Mouse (Mus musculus) thymus, postnatal 25 days (tissue): ENCODE data around the gene Atxn1.

Experiments
- DNase-seq: peaks from one replicate; pipeline ENCODE4 v3.0.0; 2022

Gene Atxn1

DNA sequence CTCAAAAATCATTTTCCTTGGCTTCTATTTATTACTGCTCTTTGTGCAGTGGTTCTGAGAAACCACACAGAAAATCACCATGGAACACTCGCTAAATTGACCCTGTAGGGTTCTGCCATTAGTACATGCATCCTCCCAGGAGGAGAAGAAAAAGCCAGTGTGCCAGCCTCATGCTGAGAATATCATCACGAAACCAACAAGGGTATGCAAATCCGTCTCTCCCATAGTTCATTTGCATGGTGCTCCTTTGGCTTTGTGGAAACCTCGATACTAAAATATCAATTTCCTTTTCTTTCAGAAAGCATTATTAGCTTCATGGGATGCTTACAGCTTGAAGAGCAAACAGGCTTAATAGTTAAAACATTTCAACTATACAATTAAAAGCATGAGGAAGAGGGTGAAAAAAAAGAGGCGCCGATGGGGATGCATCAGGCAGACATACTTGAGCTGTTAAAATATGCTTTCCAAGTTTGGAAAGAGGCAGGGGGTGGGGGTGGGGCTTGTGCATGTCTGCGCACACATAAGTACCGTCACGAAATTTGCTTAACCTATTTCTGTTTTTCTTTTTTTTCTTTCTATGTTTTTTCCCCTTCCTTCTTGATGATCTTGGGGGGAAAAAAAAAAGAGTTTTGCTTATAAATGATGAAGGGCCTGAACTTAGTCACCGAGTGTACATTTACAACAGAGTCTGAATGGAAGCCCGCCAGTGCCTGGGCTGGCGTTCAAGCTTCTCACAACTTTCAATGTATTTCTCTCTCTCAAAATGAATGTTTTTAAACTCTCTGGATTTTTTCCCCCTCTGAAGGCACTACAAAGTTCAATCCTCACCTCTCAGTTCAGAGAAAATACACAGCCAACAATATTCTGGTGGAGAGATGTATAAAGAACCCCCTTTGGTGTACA, 303.3 kb downstream of the Atxn1 start:
- no peak for DNase-seq

DNA sequence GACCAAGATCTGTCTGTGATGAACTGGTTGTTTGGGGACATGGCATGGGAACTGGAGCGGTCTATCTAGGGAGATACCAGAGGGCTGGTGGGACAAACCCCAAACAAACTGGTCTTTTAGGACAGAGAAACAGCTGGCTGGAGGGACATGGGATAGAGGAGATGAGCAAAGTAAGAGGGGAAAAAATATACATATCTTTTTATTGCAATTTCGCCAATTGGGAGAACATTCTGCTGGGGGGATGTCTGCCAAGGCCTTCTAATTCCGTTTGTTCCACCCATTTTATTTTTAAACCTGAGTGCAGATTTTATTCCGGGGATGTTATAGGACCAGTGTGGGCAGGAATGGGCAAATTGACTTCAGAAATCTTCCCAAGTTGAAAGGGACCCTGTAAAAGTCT, 305.0 kb downstream of the Atxn1 start:
- no peak for DNase-seq

DNA sequence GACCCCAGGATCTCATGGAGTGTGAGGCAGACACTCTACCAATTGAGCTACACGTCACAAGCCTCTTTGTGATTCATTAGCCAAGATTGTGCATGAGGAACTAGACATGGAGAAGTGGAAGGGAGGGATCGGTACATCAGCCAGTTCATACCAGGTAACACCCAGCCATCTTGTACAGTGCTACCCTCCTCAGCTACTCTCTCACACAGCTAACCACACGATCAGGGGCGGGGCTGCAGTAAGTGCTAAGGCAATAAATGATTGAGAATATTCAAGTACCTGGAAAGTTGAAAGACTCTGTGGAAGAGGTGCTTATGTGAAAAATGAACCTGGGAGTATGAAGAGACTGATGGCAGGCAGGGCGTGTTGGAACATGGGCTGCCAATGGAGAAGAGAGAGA, 306.5 kb downstream of the Atxn1 start:
- no peak for DNase-seq

DNA sequence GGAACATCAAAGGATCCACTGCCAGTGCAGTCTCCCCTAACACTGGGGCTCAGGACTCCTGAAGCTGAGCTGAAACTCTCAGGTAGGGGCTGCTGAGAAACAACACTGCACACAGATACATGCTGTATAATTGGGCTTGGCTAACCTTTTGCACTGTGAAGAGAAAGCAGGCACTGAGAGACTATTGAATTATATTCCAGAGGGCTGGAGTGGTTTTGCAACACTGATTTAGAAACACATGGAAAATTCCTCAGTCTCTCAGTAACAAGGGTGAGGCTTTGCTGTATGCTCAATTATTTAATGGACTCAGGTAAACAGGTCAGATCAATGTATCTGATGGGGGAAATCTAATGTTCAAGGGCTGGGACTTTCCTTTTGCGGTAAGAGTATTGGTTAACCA, 307.6 kb downstream of the Atxn1 start:
- no peak for DNase-seq

DNA sequence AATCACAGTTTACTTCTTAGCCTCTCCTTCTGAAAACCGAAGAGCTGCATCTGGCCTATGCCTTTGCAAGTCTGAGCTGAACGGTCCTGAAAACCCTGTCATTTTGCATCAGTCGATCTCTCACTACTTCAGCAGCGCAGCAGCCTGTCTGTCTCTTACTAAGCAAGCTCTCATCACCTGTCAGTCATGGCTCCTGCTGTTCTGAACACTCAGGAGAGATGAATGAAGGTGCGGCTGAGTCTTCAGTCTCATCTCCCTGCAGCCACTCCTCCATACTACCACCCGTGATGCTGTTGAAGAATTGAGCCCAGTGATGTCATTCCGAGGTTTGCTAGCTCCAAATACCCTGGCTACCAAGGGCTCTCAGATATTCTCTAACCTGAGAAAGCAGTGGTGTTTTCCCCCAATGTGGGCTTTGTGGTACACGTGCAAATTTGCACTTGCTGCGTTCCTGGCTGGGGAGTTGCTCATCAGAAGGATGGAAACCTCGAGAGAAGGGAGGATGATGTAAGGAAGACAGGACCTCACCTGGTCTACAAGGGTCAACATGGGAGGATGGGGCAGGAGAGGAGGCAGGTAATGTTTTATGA, 313.1 kb downstream of the Atxn1 start:
- no peak for DNase-seq

DNA sequence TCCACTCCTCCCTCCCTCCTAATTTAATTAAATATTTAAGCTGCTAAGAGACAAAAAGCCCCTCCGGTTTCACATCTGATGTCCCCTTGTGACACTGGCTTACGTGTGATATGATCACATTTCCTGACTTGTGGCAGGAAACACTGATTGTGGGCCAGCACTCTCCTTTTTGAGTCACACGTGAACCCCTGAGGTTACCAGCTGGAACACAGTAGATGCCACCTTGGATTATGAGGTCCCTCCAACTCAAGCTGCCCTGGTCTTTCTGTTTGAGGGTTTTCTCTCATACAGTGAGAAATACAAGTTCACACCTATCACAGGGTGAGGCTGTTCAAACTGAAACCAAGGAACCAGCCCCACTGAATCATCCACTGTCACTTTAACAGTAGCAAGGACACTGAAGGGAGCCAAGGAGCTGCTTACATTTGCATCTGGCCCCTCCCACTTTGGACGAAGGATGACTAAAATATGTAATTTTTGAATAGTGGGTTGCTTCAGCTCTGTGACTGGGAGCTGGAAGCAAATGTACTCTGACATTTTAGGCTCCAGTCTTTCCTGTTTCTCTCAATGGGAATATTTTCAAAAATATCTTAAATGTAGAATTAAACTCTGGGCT, 315.5 kb downstream of the Atxn1 start:
- no peak for DNase-seq

DNA sequence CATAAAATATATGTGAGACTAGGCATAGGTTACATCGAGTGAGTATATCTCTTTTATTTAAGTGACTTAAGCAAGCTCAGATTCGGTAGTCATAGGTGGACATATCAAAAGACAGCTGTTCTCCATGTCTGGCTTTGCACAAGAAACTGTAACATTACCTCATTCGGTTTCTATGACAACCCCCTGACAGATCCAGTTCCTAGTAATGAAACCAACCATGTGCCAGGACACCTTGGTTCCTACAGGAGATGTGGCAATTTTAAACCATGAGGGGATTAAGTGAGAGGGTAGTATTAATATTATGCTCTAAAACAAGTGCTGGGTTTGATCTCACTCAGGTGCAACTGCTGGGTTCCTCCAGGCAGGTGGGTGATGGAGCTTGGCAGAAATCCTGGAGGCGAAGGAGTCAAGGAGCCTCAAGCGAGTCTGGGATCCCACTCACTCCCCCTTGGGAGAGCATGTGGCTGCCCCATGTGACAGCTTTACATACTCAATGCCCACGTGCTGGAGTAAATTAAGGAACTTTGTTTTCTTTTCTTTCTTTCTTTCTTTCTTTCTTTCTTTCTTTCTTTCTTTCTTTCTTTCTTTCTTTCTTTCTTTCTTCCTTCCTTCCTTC, 320.9 kb downstream of the Atxn1 start:
- no peak for DNase-seq

DNA sequence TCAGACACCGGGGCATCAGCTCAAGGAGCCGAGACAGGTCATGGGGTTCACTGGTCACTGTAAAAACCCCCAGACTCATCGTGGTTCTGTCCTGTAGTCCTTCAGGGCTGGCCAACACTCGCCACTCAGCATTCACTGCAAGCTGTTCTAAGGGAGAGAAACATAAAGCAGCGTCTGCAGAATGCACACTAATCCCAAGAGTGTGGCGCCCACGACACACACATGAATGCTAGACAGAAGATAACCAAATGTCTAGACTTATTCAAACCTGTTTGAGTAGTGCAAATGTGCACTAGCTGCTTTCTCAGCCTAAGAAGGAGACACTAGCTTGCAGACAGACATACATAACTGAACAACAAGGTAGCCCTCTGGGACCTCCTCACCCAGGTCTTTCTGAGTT, 321.9 kb downstream of the Atxn1 start:
- DNase-seq, result no peak

DNA sequence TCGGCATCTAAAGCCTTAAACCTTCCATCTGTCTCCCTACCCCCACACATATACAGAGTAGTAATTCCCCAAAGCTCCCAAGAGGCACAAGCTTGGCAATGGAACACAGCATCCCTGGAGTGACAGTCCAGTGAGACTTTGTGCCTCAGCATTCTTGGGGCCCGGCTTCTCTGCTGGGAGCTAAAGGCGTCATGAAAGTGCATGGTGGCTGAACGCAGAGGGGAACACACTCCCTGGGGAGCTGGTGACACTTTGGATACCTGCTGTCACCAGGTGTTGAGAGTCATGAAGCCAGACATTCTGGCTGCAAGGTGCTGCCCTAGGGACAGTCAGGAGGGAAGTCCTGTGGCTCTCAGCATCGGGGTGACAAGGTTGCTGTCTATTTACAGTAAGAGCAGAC, 324.4 kb downstream of the Atxn1 start:
- DNase-seq, result no peak

DNA sequence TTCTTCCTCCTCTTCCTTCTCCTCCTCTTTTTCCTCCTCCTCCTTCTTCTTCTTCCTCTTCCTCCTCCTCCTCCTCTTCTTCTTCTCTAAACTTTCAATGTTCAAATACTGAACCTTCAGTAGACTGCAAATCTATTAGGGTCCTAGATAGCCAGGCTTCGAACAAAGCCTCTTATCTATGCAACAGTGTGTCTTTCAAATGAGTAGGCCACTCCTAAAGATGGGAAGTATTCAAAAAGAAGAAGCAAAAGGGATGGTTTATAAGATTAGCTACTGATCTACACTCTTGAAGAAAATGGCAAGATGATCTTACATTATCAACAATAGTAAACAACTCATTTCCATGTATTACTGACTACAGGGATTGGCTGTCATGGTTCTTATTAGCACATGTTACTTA, 326.5 kb downstream of the Atxn1 start:
- no peak for DNase-seq

DNA sequence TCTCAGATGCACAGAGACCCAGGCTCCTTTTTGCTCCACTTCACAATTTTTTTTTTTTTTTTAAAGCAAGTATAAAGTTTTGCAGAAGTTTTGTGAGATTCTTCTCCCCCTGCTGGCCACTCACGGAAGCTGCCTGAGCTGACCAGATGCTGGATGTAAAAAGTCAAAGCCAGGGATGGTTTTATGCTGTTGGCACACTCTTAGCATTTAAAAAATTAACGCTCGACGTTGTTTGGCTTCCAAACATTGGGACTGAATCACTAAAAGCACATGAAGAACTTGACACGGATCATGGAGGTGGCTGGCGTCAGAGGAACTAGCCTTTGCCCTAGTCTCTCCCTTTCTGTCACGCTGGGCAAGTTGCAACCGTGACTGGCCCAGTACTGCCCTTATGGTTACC, 327.5 kb downstream of the Atxn1 start:
- peak; percentile 14 for DNase-seq

DNA sequence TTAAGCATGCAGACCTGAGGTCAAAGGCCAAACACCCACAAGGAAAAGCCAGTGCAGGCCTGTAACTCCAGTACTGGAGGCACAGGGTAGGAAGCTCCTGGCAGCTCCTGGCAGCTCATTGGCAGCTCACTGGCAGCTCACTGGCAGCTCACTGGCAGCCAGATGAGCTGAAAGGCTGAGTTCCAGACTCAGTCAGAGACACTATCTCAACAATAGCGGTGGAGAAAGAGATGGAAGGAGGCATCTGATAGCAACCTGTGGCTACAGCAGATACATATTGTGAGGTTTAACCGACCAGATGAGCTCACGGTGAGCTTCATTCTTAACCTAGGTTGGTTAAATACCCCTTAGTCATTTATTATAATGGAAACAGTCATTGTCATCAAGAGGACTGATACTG, 328.4 kb downstream of the Atxn1 start:
- DNase-seq, result no peak

DNA sequence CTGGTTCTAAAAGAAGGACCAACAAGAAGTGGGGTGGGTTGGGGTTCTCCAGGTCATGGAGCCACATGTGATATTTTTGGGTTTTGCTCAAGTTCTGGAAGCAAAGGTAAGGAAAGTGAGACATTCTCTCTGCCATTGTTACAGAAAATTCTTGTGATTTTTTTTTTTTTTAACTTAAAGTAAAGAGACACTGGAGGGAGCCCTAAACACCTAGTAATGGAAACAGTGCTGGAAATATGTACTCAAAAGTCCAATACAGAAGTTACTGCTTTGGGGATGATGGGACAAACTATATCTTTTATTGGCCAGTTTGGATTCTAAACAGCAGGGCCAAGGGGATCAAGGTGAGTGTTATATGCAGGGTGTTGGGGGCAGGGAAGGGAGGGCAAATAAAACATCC, 330.9 kb downstream of the Atxn1 start:
- DNase-seq, result no peak

DNA sequence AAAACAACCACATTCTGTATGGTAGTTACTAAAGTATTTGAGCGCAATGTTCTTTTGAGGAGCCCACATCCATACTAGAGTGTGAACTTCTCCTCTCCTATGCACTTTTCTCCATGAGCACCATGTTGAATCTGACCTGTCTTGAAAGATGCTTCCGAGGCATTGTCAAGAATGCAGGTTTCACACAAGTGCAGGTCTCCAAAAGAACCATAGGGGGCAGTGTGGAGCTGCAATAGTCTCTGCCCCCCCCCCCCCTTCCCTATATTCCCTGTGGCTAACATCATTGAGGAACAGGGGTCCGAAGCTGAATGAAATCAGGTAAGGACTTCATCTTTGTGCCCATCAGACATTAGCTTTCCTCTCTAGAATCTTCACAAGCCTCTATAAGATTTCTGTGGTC, 332.7 kb downstream of the Atxn1 start:
- no peak for DNase-seq

DNA sequence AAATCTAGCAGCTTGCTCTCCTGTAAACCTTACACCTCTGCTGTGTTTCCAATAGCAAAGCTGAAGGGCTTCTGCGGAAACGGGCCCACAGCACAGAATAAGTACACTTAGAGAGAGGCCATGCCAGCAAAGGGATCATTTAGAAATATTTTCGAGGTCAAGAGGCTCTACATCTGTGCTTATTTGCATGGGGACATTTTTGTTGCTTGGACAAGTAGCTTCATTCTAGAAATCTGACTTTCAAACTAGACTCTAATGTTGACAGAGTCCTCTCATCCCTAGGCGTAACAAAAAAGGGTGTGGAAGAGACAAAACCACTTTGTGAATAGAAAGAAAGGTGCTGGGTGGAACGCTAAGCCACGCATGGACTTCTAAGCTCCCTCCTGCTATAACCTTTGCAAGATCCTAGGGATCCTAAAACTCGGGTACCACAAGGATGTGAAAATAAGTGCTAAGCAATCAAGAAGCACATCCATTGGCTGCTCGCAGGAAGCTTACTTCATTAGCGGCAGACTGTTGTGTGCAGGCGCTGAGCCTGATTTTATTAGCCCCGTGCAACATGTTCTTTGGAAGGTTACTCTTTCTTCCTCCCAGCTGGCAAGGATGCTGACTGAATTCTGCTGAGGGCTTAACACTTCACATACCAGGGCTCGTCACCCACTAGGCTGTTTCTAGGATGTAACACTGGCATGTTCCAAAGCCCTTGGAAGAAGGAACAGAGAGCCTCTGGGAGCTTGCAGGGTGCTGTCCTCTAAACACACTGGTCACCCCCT, 334.1 kb downstream of the Atxn1 start:
- DNase-seq, result no peak

DNA sequence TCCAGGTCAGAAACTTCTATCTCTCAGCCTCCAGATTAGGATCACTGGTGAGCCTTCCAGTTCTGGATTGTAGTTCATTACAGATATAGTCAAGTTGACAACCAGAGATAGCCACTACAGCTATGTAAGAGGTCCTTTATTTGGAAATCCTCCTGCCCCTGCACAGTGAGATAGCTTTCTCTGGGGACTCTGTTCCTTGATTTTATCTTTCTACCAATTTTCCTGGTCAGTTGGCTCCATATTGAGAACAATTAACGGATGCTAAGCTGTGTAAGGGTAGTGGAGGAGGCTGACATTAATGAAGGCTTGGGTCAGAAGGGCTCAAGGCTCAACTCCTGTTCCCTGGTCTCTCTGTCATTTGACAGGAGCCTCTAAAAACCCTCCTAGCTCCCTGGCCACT, 335.1 kb downstream of the Atxn1 start:
- no peak for DNase-seq

DNA sequence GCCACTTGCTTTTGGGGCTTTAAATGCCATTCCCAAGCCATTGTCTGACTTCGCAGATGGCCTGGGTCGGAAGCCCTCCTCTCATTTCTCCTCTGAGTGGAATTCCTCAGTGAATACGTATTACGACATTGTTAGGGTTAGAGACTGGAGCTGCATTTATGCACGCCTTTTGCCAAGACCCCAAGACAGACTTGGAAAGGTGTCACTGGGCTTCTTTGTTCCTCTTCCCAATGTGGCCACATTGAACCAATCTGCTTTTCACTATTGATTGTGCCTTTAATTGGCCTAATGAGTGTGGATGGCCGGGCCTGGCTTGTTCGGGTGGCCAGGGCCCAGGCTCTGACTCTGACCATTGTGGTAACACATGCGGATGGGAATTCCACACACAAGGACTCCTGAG, 336.5 kb downstream of the Atxn1 start:
- no peak for DNase-seq

DNA sequence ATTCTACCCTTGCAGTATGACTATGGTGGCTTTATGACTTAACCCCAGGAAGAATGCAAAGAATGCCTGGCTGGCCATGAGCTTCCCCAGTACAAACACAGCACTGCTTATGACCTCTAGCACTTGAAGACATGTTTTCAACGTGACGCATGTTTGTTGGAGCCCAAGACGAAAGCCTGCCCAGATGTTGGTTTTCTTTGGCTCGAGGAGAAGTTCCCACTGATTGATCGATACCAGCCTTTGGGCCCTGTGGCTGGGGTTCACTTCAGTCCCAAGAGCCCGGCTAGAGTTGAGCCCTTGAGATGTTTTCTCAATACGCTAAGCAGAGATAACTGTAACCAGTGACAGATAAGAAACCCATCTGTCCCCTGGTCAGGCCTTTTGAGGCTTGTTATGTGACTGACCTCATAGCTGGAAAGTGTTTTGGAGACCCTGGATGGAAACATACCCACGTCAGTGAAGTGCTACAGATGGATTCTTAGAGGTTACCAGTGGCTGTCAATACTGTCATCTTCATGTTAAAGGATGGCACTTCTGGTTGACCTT, 337.5 kb downstream of the Atxn1 start:
- no peak for DNase-seq

DNA sequence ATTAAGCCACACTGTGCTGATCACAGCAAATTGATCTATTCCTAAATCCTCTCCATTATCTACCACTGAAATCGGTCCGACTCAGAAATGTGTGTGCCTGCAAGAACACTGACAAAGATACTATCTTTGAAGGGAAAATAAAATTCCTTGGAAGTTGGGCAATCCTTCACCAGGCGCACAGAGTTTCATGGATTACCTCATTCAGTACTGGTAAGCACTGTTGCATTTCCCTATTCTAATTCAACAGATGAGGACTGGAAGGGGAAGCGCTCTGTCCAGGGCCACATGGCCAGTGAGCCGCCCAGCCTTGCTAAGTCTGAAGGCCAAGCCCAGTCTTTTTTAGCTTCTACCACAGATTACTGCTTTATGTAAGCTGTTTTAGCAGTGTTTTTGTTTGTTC, 339.1 kb downstream of the Atxn1 start:
- no peak for DNase-seq

DNA sequence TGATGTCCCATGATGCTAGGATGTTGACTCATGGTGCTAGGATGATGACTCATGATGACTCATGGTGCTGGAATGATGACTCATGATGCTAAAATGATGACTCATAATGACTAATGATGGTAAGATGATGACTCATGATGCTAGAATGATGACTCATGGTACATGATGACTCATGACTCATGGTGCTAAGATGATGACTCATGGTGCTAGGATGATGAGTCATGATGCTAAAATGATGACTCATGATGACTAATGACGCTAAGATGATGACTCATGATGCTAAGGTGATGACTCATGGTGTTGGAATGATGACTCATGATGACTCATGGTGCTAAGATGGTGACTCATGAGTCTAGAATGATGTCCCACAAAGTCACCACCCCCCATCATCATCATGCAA, 341.0 kb downstream of the Atxn1 start:
- no peak for DNase-seq

DNA sequence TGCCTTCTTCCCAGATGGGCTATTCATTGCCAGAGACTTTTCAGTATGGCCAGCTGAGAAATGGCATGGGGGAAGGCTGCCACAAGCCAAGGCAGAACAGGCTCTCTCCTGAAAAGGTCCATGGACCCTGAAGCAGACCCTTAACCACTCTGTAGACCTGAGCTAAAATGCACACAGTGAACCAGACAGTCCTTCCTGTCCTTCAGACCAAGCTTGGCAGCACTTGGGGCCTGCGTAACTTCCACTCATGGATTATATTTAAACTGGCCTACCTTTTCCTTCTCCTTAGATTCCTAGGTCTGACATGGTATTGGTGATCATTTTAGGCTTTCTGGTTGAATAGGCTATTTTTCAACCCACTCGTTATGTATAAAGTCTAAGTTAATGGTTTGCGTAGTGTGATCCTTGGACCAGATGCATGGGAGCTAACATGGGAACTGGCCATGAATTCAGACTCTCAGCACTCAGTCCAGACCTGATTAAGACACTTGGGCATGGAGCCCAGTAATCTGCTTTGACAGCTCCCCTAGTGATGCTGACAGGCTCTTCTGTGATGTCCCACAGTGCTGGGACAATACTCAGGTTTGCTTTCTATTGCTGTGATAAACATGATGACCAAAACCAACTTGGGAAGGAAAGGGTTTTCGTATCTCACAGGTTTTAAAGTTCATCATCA, 341.8 kb downstream of the Atxn1 start:
- DNase-seq, result no peak

DNA sequence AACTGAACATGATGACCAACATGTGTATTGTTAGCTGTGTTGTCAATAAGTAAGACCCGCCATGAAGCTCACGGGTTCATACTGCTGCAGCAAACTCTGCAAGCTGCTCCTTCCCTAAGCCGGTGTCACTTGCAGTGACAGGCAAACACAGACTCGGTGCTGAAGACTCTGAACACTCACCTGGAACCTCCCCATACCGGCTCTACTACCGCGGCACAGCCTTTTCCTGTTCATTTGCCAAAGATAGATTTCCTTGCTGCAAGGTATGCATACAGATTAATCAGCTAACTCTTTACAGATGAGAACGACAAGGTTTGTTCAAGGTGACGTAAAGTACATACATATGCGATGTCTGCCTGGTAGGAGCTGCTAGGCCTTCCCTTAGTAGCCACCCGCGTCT, 344.1 kb downstream of the Atxn1 start:
- no peak for DNase-seq
